Mouse (Mus musculus) urinary bladder, postnatal 4 days (tissue): ENCODE measurements around the gene Armc12.

Experiments used
- DNase-seq, 2 experiments: peaks; one replicate each; pipeline ENCODE4 v3.0.0; 2021 to 2022; ENCODE audit warnings: low spot score in 2 of 2

The Armc12 gene

GRCm38 (mm10) chr17:28588591-28588990, 58.0 kb downstream of the Armc12 start:
- DNase-seq, result no peak
